Mouse (Mus musculus): Measurements from ENCODE around the gene Ypel2.

DNA sequence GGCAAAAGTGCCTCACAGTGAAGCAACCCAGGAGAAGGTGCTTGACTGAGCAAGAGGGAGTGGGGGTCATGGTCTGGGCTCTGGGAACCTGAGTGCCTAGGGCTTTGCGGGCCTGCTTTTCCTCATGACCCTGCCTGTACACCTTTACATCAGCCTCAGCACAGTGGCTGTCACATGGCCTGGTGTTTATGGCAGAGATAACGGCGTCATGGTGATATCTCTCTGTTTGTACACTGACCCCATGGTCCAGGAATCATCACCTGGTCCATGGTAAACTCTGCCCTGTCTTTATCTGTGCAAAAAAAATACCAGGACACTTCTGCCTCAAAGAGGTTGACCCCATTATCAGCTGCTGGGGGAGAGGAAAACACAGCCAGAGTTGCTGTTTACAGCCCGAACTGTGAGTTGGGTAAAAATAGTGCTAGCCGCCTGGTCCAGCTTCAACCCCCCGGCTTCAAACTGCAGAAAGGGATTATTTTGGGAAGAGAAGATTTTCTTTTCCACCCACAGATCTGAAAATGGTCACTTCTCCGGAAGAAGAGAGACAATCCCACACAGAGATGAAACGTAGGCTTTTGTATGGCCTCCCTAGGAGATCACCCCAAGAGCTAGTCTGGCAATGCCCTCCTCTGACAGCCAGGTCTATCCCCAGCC is 76.8 kb downstream of the Ypel2 start:
- TF ChIP-seq CTCF (IDR thresholded peaks at IDR 0.05; ENCODE audit: low read depth) (no peak), EP300 (IDR thresholded peaks at IDR 0.05; ENCODE audit: low read depth) (no peak)
